Mouse (Mus musculus): ENCODE measurements at regions not wholly inside any gene's neighbourhood (a gene's known extent, or its start where the extent isn't known, plus 50 kb on each side); places are given as distances from the start of the nearest gene placed in this dataset.

DNA sequence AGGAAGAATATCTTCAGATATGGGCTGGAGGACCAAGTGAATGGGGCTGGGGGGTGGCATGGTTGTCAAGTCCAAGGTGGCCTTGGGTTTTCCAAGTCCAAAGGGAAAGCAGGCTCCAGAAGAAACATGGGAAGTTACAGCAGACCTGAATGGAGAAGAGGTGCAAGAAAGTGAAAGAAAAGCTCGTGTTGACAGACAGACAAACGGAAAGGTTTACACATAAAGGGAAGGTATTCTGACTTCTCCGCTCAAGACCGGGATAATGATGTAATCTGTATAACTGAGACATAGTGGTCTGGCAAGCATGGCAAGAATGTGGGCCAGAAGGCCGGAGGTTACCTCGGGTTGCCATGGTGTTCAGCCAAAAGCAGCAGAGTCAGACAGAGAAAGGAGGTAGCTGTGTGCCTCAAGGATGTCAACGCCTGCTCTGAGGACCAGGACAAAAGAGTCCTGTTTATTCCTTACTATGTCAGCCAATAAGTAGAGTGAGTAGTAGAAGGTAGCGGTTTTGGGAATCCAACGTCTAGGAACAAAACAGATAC, 50.8 kb upstream of the Elk3 start:
- DNase-seq = no peak

DNA sequence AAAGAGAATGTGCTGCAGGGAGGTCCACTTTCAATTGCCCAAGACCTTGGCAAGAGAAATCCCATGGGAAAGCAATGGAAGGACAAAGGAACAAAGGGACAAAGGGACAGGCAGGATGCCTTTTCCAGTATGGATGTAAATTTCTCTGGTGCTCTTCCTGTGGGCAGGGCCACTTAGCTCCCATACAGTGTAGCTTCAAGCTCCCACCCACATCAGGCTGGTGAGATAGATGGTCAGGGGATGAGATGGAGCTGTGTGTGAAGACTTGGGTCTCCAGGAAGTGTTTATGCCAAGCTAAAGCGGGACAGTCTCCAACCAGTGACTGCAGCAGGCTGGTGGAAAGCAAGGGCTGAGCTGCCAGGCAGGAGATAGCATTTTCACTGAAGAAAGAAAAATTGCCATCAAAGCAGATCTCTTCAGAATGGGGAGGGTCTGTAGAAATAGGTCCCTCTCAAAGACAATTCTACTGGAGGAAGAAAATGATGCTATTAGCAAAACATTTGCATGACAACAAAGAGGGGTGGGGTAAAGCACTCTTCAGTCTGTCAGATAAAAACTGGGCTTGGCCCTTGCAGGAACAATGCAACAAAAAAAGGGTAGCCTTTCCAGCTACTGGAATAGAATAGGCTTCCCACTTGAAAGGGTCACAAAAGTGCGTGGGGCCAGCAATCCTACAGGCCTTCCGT, 53.3 kb upstream of the Elk3 start:
- no peak for DNase-seq

DNA sequence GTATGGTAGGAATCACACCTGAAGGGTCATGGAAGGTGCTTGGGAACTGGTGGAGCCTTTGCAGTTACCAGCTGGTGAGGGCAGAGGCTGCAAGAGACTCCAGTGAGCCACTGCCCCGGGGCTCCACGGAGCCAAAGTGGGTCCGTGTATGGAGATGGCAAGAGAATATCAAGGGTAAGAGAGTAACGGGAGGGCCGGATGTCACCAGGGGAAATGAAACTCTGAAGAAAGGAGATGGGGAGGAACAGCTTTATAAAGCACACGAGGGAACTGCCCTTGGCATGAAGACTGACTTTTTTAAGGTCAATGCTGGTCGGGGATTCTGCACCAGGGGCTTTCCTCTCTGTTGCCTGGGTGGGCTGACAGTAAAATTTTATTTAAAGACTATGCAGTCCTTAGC, 53.9 kb upstream of the Elk3 start:
- no peak for DNase-seq

DNA sequence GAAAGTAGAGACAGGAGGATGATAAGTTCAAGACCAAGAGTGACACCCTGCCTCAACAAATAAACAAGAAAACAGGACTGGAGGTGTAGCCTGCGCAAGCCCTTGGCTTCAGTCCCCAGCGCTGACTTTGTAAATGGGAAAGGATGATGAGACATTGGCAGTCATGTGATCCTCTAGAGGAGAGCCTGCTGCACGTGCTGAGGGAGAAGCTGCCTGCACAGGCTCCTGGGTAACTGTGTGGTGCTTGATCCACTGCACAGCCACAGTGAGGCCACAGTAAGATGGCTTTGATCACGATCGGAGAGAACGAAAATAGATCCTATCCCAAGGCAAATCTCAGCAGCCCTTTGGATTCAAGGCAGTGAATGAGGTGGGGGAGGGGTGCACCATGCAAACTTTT, 54.4 kb upstream of the Elk3 start:
- no peak for DNase-seq

DNA sequence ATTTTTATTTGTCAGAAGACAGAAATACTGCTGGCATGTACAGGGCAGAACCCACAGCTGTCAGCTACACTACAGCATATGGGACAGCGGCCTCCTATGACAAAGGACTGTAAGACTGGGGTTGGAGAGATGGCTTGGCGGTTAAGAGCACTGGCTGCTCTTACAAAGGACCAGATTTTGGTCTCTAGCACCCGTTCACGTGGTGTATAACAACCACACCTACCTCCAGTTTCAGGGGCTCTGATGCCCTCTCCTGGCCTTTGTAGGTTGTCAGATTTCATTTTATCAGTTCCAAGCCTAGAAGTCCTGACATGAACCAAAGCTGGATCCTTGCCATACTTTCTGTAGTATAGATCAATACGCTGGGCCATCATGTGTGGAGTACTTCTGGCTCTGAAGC, 54.9 kb upstream of the Elk3 start:
- DNase-seq = no peak

DNA sequence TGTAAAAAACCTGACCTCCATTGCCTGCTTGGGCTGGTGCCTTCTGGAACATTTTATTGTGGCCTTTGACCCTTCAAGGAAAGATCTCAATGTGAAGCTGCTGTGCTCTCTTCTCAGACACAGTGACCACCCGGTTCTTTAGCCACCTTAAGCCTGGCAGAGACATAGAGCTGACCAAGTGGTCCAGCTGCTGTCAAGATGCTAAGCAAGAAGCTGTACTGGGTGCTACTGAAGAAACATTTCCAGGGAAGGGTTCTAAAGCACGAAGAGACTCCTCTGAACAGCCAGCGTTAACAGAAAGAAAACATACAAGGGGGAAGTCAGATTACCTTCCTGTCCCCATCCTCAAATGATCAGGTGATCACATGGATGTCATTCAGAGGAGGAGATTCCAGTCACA, 58.8 kb upstream of the Elk3 start:
- no peak for DNase-seq

DNA sequence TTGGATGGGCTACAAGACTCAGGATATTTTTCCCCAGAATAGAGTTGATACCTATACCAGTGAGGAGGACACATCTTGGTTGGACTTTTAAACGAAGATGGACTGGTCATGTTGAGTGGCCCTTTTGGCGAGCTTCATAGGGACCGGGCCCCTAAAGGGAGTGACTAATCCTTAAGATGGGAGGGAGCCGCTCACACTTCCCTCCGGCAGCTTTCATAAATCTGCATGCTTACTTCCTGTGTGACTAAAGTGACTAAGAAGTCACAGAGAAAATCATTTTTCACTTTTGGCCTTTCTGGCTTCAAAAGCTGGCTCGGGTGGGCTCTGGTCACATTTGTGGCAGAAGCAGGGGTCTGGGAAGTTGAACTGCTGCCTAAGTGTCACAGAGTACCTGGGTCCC, 59.4 kb upstream of the Elk3 start:
- no peak for DNase-seq

DNA sequence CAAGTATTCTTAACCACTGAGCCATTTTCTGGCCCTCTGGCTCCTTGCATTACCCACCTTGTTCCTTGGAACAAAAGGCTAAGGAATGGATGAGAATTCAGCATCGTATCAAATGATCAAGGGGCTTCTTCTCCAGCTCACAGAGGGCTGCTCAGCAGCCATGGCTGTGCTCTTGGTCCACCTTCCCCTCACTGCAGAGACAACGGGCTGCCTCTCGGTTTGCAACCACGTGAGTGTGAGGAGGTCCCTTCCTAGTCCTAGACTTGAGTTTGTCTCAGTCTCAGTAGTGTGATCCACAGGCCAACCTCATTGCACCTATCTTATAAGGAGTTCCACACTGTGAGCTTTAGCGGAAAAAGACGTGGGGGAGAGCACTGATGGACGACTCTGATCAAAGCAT, 61.3 kb upstream of the Elk3 start:
- no peak for DNase-seq

DNA sequence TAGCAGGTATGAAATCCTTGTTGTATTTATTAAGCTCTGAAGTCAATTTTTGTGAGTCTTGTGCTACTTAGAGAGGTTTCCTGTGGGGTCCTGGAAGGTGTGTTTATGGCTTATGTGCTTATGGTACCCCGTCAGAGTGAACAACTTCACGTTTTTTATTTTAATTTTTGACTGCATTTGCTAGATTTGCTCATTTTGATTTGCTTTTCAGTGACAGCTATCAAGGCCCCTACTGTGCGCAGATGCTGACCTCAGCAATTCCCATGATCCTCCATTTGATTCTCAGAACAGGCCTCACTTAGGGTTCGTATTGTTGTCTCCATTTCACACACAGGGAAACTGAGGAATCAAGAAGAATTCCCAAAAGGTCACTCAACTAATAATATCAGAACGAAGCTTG, 62.3 kb upstream of the Elk3 start:
- no peak for DNase-seq

DNA sequence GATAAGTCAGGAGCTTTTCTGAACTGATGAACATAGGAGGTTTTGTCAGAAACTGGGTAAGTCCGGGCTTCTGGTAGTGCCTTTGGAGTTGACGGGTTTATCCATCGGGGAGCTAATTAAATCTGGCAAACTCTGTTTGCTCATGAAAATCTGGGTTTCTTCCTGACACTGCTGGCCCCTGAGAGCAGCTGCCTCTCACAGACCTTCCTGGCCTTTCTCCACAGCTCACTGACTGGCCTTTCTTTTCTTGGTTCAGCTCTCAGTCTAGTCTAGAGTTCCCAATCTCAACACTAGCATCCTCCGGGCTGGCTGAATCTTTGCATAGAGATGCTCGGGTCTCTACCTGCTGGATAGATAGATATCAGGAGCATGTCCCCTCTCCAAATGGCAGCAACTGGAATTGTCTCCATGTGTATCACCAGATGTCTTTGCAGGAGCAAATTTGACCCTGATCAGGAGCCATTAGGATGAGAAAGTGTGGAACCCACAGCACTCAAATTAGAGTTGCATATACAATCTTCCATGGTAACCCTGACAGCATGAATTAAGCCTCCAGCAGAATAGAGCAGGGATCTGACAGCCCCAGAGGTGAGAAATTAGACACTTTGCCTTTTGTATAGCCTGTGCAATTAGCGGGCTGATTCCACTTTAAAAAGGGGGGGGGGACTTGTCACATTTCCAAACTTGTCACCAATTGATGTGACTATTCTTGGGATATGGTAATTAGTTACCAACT, 63.2 kb upstream of the Elk3 start:
- no peak for DNase-seq

DNA sequence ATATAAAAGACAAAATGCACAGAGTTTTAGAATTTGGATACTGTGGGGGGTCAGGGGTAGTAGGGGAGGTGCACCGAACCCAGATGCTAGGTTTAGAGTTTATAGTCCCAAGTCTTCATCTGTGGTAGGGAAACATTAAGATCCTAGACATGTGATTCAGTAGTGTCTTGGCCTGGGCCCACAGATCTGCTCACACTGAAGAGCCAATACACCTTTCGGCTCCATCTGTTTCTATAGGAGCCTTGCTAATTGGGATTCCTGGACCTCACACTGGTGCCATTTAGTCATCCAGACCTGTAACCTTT, 63.7 kb upstream of the Elk3 start:
- no peak for DNase-seq

DNA sequence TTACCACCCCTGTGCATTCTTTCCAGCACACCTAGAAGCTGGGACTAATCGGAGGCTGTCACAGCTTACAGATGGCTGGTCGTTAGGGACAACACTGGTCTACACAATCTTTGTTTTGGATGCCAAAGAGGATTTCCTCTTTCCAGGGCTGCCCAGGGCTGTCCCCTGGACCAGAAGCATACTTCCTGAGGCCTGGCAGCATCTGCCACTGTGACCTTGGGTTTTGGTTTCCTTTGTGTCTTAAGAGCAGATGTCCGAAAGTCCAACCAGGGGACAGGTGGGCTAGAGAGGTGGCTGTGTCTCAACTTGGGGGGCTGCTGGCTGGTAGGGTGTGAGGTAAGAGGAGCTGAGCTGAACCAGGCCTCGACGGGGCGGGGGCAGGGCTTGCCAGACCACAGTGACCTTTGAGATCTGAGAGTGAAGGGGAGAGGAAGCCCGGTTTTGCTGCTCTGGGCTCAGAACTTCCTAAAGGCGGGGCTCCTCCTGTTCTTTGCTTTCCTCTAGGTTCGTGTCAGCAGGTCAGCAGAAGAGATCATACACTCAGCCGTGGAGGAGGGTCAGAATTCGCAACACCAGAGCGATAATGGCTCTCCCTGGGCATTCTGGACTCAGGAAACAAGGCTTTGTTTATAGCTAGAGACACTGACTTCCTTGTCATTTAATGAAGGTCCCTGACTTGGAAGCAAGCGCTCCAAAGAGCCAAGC, 64.2 kb upstream of the Elk3 start:
- peak; percentile 64 to 82 for DNase-seq

DNA sequence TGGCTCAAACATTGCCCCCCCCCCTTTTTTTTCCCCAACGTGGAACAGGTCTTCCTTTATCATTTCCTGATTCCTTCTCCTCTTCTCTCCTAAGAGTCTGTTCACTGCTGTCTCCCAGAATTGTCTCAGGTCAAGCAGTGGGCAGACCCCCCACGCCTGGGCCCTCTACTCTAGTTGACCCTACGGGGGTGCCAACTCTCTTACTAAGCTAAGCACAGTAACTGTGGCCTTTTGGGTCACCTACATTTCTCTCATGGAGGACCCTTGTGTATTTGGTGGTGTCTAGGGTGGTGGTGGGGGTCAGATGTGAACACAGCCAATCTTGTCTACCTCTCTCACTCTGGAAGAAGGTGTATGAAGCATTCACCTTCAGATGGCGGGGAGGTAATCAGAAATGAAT, 64.8 kb upstream of the Elk3 start:
- DNase-seq = no peak

DNA sequence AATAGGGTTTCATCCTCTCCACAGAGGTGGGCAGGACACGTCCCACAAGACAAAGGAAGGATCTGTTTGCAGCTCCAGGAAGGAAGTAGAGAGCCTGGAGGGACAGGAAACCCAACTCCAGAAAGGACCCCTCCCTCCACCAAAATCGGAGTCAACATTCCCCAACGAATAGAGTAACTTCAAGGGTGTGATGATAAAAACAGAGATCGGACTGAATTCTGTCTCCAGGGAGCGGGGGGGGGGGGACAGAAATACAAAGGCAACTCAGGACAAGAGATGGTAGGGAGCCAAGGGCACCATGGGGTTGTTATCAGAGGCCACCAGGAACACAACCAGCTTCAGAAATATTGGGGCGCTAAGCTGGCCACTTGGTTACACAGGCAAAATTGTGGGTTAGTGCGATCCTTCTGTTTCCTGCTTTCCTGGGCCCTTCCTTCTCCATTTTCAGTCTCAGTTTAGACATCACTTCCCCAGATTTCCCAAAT, 65.6 kb upstream of the Elk3 start:
- peak; percentile 42 to 75 for DNase-seq

DNA sequence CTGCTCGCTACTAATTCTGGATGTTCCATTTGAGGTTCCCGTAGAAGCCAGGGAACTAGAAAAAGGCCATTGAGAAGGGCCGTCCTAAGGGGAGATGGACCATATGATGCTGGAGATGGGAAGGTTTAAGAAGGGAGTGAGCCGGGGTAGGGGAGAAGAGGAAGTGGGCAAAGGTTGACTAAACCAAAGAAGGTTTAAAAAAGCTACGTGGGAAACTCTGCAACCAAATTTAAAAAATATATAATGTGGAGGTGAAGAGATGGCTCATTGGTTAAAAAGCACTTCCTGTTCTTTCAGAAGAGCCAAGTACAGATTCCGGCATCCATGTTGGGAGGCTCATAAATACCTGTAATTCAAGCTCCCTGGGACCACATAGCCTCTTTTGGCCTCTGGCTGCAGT, 63.9 kb upstream of the Lta4h start:
- no peak for DNase-seq

DNA sequence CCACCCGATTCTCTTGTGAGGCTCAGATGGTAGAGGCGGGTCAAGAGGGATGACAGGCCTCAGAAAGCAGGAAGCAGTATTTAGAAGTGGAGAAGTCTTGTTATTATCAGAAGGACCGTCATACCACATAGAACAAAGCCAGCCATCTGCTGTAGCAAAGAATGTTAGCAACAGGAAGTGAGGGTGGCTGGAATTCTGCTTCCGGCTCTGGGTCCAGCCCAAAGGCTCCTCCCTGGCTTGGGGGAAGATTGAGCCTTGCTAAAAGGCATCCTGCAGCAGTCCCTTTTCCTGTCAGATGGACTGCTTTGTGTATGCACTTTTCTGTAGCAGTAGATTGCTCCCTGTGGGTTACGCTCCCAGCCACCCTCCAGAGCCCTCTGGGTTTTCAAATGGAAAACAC, 61.9 kb upstream of the Lta4h start:
- DNase-seq = peak; percentile 25 to 33

DNA sequence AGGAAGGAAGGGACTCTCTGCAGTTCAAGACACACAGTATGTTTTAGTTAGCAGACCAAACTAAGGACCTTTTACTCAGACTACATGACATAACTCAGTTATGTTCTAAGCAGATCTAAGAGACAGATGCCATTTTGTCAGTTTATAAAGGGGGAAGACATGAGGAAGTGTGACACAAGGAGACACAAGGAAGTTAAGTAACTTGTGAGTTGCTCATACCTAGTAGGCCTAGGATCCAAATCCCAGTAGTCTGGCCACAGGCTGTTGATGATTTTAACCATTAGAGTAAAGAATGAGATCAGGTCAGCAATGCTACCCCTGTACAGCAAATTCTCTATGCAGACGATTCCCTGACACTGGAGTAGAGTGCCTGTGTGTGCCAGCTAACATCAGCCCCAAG, 59.3 kb upstream of the Lta4h start:
- no peak for DNase-seq

DNA sequence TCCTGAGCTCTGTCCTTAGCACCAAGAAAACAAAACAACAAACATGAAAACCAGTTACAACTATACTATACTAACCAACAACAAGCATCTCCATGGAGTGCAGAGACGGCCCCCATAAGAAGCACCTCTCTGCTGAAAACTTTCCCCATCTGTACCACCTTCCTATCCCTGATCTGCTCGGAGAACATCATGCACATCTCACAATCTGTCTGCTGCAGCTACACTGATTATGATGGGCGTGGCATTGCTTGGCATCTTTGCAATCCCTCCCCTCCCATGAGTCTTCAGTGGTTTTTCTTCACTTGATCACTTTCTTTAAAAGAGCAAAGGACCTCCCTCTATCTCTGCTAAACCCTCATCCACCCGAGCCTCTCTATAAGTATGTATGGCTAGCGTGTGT, 55.5 kb upstream of the Lta4h start:
- DNase-seq = no peak

DNA sequence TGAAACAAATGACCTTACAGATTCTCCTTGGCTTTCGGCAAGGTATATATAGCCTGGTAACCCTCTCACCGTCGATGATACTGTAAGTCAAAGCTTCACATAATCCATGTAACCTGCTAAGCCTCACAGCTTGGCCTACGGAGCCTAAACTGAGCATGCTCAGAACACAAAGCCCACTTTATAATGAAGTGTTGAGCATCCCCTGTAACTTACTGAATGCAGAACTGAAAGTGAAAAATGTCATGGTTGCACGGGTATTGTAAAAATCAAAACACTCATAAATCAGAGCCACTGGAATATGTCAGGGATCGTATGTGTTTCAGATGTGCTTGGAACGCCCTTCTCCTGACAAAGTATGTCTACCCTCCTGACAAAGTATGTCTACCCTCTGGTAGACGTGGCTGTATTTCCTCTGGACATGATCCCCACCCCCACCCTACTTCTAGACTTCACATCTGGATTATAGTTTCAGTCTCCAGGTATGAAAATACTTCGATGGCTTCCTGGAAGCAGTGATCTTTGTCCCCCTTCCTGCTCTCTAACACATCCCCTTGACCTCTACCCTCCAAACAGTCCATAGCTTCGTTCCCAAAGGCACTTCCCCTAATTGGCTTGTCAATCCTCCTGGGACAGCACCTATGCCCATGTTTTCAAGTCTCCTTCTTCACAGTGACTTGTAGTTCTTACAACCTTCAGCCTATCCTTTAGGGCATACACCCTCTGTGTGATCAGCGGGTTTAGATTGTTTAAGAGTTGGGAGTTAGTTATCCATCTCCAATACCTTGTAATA, 54.5 kb upstream of the Lta4h start:
- no peak for DNase-seq

DNA sequence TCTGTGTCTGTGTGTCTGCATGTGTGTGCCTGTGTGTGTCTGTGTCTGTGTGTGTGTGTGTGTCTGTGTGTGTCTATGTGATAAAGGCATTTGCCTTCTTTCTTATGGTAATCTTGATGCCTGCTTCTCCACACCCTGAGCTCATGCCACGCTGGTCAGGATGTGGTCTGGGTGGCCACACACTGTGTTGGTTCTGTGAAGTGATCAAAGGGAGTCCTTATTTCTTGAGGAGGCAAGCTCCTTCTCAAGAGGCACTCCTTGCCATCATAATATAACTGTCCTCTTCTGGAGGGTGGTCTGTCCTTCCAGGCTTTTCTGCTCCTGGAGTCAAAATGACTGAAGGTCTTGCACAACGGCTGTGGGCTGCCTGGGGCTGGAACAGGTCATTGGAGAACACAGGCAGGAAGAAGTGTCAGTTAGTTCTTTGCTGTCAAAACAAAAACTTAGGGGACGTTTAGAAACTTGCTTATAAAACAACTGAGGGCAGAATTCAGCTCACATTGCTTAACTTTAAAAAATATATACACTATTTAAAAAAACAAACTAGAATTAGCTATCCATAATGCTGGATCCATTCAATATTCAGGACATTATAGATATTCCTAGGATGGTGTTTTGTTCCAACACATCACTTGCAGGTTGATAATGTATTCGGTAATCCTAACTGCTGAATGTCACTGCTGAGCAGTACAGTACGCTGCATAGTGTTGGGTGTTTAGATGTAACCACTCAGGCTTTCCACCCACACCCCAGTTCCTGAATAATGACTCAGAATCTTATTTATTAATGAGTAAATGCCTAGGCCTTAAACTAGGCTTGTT, 50.3 kb upstream of the Lta4h start:
- no peak for DNase-seq

Data from kidney, postnatal 36 days (tissue).